Mouse (Mus musculus) kidney, embryonic 14.5 days (tissue): ENCODE measurements at regions not wholly inside any gene's neighbourhood (a gene's known extent, or its start where the extent isn't known, plus 50 kb on each side); places are given as distances from the start of the nearest gene placed in this dataset.
"Not testable (repeated sequence)": the region's sequence is repeated elsewhere in the genome, so short reads cannot be mapped to it uniquely, and the experiment has no call there.

Experiments
- ATAC-seq: fragments of 200-750 bp; cut with Nextera tagmentation; 2 replicates; pipeline ENCODE4 v1.8.0; 2017; ENCODE audit warnings: moderate number of reproducible peaks, mild to moderate bottlenecking, moderate TSS enrichment, moderate library complexity; ENCODE audit not compliant: low FRiP score, low TSS enrichment
- H3K27ac ChIP-seq: fragments of 300-500 bp; sonication (generic); 2 replicates; pipeline ENCODE4 v1.5.1; 2014; ENCODE audit warnings: low read depth, mild to moderate bottlenecking, low read length, moderate library complexity, mixed read lengths
- H3K27me3 ChIP-seq: fragments of 300-500 bp; sonication (generic); 2 replicates; pipeline ENCODE4 v1.6.1; 2014; ENCODE audit warnings: mild to moderate bottlenecking, low read length; ENCODE audit not compliant: control insufficient read depth, insufficient read depth
- H3K36me3 ChIP-seq: fragments of 300-500 bp; sonication (generic); 2 replicates; pipeline ENCODE4 v1.6.1; 2014; ENCODE audit warnings: low read length, mixed read lengths; ENCODE audit not compliant: control insufficient read depth, insufficient read depth
- H3K4me1 ChIP-seq: fragments of 300-500 bp; sonication (generic); 2 replicates; pipeline ENCODE4 v1.6.1; 2014; ENCODE audit warnings: low read length, mixed read lengths; ENCODE audit not compliant: control insufficient read depth, insufficient read depth
- H3K4me2 ChIP-seq: fragments of 300-500 bp; sonication (generic); replicated peaks from 2 replicates; pipeline ENCODE4 v1.6.1; 2014; ENCODE audit warnings: low read depth, mild to moderate bottlenecking, low read length
- H3K4me3 ChIP-seq: fragments of 300-500 bp; sonication (generic); 2 replicates; pipeline ENCODE4 v1.5.1; 2014; ENCODE audit warnings: mild to moderate bottlenecking, low read length
- H3K9ac ChIP-seq: fragments of 300-500 bp; sonication (generic); 2 replicates; pipeline ENCODE4 v1.6.1; 2014; ENCODE audit warnings: low read depth, mild to moderate bottlenecking, low read length, moderate library complexity
- H3K9me3 ChIP-seq: fragments of 300-500 bp; sonication (generic); 2 replicates; pipeline ENCODE4 v1.6.1; 2016; ENCODE audit warnings: low read length; ENCODE audit not compliant: control insufficient read depth
- WGBS: fragments of 180-500 bp; shearing (Covaris S2); extraction: QIAGEN DNeasy Blood & Tissue Kit; methylation state at CpG from one replicate; pipeline ENCODE4 v1.1.7; 2014; 5-methylcytosine and 5-hydroxymethylcytosine counted together

- H3K4me3 ChIP-seq, H3K9me3 ChIP-seq, H3K4me1 ChIP-seq, H3K9ac ChIP-seq, H3K27ac ChIP-seq, ATAC-seq, H3K36me3 ChIP-seq, H3K4me2 ChIP-seq, H3K27me3 ChIP-seq: not testable (repeated sequence)
- WGBS = 94% methylated on average over 14 of the region's 15 CpGs
Measured at GRCm38 (mm10) chr6:22657401-22657800, 217.9 kb upstream of the Ptprz1 start.

DNA sequence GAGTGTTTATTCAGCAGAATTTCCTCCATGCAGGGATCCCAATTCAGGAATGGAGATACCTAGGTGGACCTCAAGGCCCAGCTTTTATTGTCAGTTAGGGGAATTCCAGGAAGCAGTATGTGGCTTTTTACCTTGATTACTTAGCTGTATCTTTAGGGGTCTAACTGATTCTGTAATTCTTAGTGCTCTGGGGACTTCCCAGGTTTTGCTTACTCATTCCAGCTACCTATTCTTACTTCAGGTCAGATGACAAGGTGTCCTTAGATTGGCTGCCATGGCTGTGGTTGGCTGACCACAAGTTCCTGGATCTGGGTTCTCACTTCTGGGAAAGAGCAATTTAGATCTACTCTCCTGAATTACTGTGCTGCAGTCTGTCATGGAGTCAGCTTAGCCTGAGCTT lies 235.2 kb upstream of the Ptprz1 start:
- H3K4me1 ChIP-seq = no peaks in the 10 kb centered on the region
- no peak overlapping the region for H3K4me2 ChIP-seq
- no peak overlapping the region for H3K4me3 ChIP-seq
- H3K27me3 ChIP-seq = no peaks in the 10 kb centered on the region
- no peaks in the 10 kb centered on the region for H3K36me3 ChIP-seq
- no peak overlapping the region for H3K27ac ChIP-seq
- no peak for ATAC-seq
- no peaks in the 10 kb centered on the region for H3K9me3 ChIP-seq
- H3K9ac ChIP-seq = no peak overlapping the region

DNA sequence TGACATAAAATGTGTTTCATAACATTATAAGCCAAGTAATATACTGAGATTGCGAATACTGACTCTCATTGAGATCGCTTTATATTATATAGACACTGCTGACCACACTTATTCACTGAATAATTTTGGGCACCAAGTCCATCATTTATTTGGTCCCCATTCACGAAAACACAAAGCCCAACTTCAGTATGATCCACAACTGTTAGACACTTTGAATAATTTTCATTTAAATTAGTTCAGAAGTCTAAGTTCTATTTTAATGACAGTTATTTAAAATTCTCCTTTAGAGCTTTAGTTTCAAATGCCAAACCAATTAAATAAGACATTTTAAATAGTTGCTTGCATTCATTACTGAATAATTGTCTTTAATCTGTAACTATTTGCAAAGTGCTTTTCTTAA lies 240.2 kb upstream of the Ptprz1 start:
- Histone ChIP-seq H3K9ac (no peak overlapping the region), H3K36me3 (no peaks in the 10 kb centered on the region), H3K27me3 (no peaks in the 10 kb centered on the region), H3K9me3 (no peaks in the 10 kb centered on the region), H3K4me3 (no peak overlapping the region), H3K27ac (no peak overlapping the region), H3K4me2 (no peak overlapping the region), H3K4me1 (no peaks in the 10 kb centered on the region)
- no peak for ATAC-seq
- 88% methylated on average over 3 of the region's 3 CpGs for WGBS

DNA sequence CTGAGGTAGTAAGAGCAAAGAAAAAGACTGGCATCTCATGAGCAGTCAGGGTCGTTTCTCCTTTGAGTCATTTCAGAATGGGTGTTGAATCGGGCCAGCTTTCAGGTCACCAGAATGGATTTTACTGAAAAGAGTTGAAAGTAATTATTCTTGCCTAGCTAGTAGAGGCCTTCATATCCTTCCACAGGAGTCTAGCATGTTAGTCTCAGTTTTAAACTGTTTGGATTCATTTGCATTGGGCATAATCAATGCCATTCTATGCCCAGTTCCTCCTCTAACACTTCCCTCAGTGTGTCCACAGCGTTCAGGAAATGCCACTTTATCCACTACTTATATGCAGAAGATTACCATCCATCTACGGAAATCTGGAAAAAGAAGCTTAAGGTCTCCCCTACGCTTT lies 240.6 kb upstream of the Ptprz1 start:
- Histone ChIP-seq H3K27ac (no peak overlapping the region), H3K4me2 (no peak overlapping the region), H3K4me3 (no peak overlapping the region), H3K4me1 (no peaks in the 10 kb centered on the region), H3K9me3 (no peaks in the 10 kb centered on the region), H3K9ac (no peak overlapping the region), H3K36me3 (no peaks in the 10 kb centered on the region), H3K27me3 (no peaks in the 10 kb centered on the region)
- ATAC-seq = no peak
- 86% methylated on average over 5 of the region's 5 CpGs for WGBS

- Histone ChIP-seq H3K27me3 (no peaks in the 10 kb centered on the region), H3K4me3 (no peak overlapping the region), H3K4me2 (no peak overlapping the region), H3K9me3 (no peaks in the 10 kb centered on the region), H3K27ac (no peak overlapping the region), H3K36me3 (no peaks in the 10 kb centered on the region), H3K4me1 (no peaks in the 10 kb centered on the region), H3K9ac (no peak overlapping the region)
- 69% methylated on average over 5 of the region's 5 CpGs for WGBS
- no peak for ATAC-seq
Measured at GRCm38 (mm10) chr6:22591592-22591991, 235.5 kb upstream of the Fam3c start.

DNA sequence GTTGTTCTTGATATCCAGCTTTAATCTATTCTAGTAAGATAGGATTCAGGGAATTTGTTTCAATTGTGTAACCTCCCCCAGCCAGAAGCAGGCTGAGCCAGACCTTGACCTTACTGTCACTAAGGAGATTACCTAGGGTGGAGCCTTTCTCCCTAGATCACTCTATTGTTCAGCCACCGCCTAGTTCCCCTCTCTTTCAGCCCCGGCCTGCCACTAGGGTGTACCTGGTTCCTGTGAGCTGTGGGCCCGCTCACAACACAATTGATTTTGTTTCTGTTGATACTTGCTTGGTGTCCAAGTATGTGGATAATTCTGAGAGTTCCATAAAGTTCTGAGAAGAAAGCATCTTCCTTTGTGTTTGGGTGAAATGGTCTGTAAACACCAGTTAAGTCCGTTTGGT lies 228.8 kb upstream of the Fam3c start:
- no peaks in the 10 kb centered on the region for H3K36me3 ChIP-seq
- no peak overlapping the region for H3K4me3 ChIP-seq
- H3K27ac ChIP-seq = no peak overlapping the region
- no peak for ATAC-seq
- no peaks in the 10 kb centered on the region for H3K4me1 ChIP-seq
- 61% methylated on average over 4 of the region's 4 CpGs for WGBS
- H3K9me3 ChIP-seq = no peaks in the 10 kb centered on the region
- no peak overlapping the region for H3K4me2 ChIP-seq
- H3K27me3 ChIP-seq = no peaks in the 10 kb centered on the region
- no peak overlapping the region for H3K9ac ChIP-seq

GRCm38 (mm10) chr6:22572925-22573324 lies 216.9 kb upstream of the Fam3c start:
- Histone ChIP-seq H3K4me2 (no peak overlapping the region), H3K4me1 (no peaks in the 10 kb centered on the region), H3K9me3 (no peaks in the 10 kb centered on the region), H3K36me3 (no peaks in the 10 kb centered on the region), H3K4me3 (no peak overlapping the region), H3K9ac (no peak overlapping the region), H3K27ac (no peak overlapping the region), H3K27me3 (no peaks in the 10 kb centered on the region)
- 71% methylated on average over 1 of the region's 1 CpGs for WGBS
- no peak for ATAC-seq

- ATAC-seq = no peak
- Histone ChIP-seq H3K36me3 (no peaks in the 10 kb centered on the region), H3K27me3 (no peaks in the 10 kb centered on the region), H3K4me3 (no peak overlapping the region), H3K9ac (no peak overlapping the region), H3K9me3 (no peaks in the 10 kb centered on the region), H3K27ac (no peak overlapping the region), H3K4me1 (no peaks in the 10 kb centered on the region), H3K4me2 (no peak overlapping the region)
- WGBS = 87% methylated on average over 9 of the region's 9 CpGs
Measured at GRCm38 (mm10) chr6:22567891-22568290, 211.8 kb upstream of the Fam3c start.

GRCm38 (mm10) chr6:22548296-22549245 lies 192.5 kb upstream of the Fam3c start:
- Histone ChIP-seq H3K9me3 (no peaks in the 10 kb centered on the region), H3K4me2 (no peak overlapping the region), H3K4me3 (no peak overlapping the region), H3K27me3 (no peaks in the 10 kb centered on the region), H3K27ac (no peak overlapping the region), H3K4me1 (no peaks in the 10 kb centered on the region), H3K9ac (no peak overlapping the region), H3K36me3 (no peaks in the 10 kb centered on the region)
- 82% methylated on average over 13 of the region's 13 CpGs for WGBS
- no peak for ATAC-seq
